Mouse (Mus musculus) kidney, adult 2 months (tissue): Measurements from ENCODE around the gene Npr3.

ENCODE experiments used
- CTCF ChIP-seq: fragments of 200-500 bp; conservative IDR thresholded peaks from 2 replicates; pipeline ENCODE4 v1.5.1; 2011; ENCODE audit warnings: low read depth, mild to moderate bottlenecking, control low read depth, low read length, moderate library complexity, mixed read lengths; ENCODE audit not compliant: insufficient read depth, insufficient read length
- POLR2A ChIP-seq: fragments of 200-500 bp; IDR thresholded peaks from one replicate; pipeline ENCODE4 v1.6.1; 2011; ENCODE audit warnings: low read depth, low read length, control low read depth

GRCm38 (mm10) chr15:11803576-11803975 lies 103.5 kb downstream of the Npr3 start:
- no peak for TF ChIP-seq CTCF
- no peak for TF ChIP-seq POLR2A
